Mouse (Mus musculus): ENCODE measurements around the gene Nol8.

Gene Nol8

GRCm38 (mm10) chr13:49652481-49653179, at the start of gene Nol8, which contains the start of gene Cenpp:
Gene Nol8 (plus strand): TSS chr13:49653078.
Gene Cenpp (minus strand): TSS chr13:49652785.
- peak; percentile 99 for DNase-seq (ENCODE audit: low spot score)

- no peak for DNase-seq (ENCODE audit: low spot score)
Observed at GRCm38 (mm10) chr13:49603603-49604002, 49.3 kb upstream of the Nol8 start.

DNA sequence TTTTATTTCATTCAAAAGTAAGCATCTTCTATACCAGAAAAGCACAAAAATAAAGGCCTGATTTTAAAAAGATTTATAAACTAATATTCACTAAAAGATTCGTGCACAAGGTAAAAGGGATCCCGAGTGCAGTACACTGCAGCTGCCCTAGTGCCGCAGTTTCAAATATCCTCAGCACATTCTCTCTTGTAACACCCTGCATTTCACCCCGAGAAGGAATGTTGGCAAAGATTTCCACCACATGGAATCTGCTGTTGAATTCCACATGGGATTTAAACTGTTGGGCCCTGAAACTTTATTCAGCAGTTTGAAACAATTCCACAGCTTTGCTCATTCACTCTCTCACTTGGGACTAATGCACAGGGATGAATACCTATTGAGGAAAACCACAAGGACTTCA, 45.2 kb upstream of the Nol8 start, which contains the start of gene Ogn:
TSS of gene Ogn (plus strand) at position 333 of the 400 bp plus-strand sequence.
- no peak for DNase-seq (ENCODE audit: low spot score)

DNA sequence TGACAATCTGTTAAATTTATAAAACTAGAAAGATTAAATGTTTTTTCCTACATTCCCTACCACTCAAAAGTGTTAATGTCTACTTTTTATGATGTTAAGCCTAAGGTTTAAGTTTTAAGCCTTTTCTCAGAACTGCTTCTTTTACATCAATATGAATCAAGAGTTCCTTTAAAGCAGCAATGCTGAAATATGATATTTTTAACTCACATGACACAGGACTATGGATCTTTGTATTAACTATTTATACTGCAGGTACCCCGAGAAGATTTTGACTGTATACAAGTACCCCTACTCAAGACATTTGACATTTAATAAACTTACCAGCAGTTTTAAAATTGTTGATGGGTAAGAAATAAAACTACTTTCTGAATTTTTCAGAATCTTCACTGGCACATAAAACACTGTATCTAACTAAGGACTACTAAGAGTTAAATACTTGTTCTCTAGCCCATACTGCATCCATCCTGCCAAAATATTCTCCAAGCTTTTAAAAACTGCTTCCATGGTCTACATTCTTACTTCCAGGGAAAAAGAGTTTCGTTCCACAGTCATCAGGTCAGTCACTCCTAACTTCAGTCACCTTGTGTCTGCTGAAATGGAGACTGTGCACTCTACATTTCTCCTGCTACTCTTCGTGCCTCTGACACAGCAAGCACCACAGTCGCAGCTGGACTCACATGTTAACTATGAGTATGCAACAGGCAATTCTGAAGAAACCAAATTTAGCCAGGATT, 44.1 kb upstream of the Nol8 start:
- DNase-seq (ENCODE audit: low spot score) = no peak

DNA sequence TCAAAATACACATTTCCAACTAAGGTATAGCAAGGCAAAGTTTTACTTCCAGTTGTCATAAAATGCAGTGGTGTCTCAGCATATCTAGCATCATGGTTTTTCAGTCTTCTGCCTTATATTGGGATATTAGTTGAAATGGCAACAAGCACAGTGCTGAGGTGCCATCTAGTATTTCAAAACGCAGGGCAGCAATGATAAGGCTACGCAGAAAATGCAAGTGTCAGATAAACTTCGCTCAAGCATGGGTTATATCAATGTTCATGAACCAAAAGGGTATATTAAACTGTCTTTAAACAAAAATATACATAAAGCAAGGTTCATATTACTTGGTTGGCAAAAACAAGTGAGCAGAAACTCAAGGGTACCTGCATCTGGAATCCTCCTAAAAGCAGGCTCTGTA, 35.9 kb upstream of the Nol8 start:
- DNase-seq (ENCODE audit: low spot score) = no peak

DNA sequence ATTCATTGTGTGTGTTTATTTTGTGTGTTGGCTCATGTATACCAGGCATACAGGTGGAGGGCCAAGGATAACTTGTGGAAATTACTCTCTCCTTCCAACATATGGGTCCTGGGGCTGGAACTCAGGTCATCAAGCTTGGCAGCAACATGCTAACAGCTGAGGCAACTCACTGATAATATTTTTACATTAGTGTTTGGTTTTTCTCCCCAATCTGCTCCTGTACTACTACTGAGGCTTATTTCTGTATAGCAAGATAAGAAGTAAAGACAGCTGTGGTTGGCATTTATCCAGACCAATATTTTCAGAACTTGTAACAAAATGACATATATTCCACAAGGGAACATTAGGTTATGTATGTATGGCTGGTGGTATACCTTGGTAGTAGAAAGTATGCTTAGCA, 34.5 kb upstream of the Nol8 start:
- no peak for DNase-seq (ENCODE audit: low spot score)

DNA sequence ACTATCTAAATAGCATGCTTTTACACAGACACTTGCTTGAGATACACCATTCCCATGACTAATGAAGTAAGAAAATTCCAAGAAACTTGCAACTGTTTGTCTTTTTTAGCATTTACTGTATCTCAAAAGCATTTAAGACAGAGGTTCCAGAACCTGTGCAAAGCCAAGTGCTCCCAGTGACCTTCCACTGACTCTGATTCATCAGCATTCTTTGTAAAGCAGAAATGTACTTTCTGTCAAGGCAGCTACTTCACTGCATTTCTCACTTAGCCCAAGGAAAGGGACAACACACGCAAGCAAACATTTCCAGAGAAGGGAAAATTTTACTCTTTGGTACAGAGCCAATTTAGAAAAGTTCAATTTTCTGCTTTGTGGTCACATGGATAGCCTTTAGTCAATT, 29.7 kb upstream of the Nol8 start:
- no peak for DNase-seq (ENCODE audit: low spot score)

- DNase-seq (ENCODE audit: low spot score) = no peak
Observed at GRCm38 (mm10) chr13:49628167-49628566, 24.7 kb upstream of the Nol8 start.

DNA sequence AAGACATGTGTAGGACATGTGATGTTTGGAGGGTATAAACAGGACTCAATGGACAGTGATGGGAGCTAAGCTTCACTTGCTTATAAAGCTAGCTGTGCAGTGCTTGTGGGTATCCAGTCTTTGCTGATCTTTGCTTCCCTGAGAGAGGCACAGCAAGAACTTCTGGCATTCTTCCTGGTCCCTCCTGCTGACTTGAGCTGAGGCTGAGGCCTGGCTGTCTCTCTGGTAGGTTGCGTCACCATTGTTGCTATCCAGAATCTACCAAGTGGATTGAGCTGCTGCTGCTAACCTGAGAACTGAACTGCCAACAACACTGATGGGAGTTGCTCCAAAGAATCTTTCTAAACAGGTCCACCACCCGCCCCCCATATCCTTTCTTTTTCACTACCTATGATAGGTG, 23.8 kb upstream of the Nol8 start:
- DNase-seq (ENCODE audit: low spot score) = no peak

- no peak for DNase-seq (ENCODE audit: low spot score)
Observed at GRCm38 (mm10) chr13:49639965-49640364, 12.9 kb upstream of the Nol8 start.

- no peak for DNase-seq (ENCODE audit: low spot score)
Observed at GRCm38 (mm10) chr13:49642650-49643049, 10.2 kb upstream of the Nol8 start.

GRCm38 (mm10) chr13:49643669-49644362, 9.1 kb upstream of the Nol8 start:
- DNase-seq (ENCODE audit: low spot score) = no peak

DNA sequence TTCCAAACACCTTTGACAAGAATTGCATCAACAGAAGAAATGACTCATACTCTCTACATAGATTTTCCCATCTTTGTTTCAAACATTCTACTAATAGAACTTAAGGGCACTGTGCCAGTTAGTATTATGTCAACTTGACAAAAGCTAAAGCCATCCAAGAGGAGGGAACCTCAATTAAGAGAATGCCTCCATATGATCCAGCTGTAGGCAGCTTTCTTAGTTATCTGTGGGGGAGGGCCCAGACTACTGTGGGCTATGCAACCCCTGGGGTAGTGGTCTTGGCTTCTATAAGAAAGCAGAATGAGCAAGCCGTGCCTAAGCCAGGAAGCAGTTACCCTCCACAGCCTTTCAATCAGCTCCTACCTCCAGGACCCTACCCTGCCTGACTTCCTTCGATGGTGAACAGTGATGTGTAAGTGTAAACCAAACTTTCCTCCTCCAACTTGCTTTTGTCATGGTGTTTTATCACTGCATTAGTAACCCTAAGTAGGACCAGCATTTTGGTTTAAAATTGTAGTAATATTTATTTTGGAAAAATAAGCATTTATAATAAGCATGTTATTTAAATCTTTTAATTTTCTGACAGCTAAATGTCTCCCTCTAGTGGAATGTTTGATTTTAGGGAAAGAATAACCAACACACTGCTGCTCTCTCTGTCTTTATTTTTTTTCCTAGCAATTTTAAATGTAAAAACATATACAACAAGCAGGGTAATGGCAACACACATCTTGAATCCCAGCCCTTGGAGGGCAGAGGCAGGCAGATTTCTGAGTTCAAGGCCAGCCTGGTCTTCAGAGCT, 7.9 kb upstream of the Nol8 start:
- DNase-seq (ENCODE audit: low spot score) = no peak

- no peak for DNase-seq (ENCODE audit: low spot score)
Observed at GRCm38 (mm10) chr13:49646019-49646418, 6.9 kb upstream of the Nol8 start.

DNA sequence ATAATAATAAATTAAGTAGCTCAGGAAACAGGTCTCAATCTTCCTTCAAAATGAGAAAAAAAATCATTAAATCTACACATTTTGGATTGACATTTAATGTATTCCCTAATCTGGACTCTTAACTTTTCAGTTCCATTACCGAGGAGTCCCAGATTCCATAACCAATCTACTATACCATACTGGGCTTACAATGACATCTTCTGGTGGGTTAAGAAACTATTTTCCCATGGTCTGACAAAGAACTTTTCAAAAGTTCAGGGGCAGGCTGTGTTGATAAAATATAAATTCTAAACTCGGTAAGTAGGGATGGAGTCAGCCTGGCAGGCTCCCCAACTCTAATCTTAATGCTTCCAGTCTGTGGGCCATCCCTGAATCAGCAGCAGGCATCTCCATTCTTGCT, 1.7 kb upstream of the Nol8 start:
- no peak for DNase-seq (ENCODE audit: low spot score)

DNA sequence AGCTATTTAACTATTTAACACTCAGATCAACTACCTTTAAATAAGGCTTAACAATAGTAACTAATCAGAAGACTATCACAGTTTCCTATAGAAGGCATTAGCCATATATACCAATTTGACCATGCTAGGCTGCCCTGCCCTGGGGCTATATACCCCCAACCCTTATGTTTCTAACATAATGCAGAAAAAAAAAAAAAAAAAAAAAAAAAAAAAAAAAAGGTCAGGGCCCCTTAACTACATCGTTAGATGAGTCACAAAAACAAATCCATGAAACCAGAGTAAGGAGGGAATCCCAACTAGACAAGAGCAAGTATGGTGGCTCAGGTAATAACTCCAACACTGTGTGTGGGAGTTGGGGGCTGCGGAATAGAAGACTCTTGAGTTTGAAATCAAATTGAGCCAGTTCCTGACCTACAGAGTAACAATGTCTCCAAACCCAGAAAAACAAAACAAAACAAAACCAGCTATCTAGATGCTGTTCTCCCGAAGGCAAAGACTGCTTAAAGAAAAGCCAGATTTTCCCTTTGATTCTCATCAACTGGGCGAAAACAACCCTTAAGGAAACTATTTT, 1.0 kb upstream of the Nol8 start:
- no peak for DNase-seq (ENCODE audit: low spot score)

GRCm38 (mm10) chr13:49653180-49653541, 283 bp downstream of the Nol8 start:
- no peak for DNase-seq (ENCODE audit: low spot score)

- DNase-seq (ENCODE audit: low spot score) = no peak
Observed at GRCm38 (mm10) chr13:49677793-49678192, 24.9 kb downstream of the Nol8 start.

DNA sequence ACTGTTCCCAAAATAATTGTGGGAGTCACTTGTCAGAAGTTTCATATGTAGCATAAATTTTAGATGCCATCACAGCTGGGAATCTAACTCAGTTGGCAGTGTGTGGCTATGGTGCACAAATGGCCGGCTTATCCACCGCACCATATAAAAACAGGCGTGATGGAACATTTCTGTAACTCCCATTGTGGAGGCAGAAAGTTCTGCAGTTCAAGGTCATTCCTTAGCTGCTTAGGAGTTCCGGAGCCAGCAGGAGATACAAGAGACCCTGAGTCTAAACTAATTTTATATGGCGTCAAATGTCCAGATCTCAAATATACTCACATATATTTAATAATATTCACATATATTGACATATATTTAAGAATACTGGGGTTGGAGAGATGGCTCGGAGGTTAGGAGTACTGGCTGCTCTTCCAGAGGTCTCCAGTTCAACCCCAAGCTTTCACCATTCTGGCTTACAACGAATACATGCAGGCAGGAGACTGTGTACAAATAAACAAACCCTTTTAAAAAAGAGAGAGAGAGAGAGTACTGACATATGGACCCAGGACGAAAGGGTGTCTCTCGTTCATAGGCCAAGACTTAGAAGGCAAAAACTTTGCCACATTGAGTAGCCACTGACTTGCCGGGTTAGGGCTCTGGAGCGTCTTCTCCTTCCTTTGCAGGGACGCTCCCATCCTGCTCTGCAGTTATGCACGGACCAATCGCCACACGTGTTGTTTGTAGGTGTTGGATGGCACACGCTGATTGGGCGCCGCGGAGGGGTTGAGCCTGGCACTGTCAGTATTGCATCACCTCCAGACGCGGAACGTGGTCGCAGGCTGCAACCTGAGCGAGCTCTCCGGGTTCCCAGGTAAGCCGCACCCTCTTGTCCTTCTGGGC, 28.7 kb downstream of the Nol8 start, which contains the start of gene Iars:
TSS of gene Iars (plus strand) at position 750 of the 882 bp plus-strand sequence.
- peak; percentile 98 for DNase-seq (ENCODE audit: low spot score)

- DNase-seq (ENCODE audit: low spot score) = no peak
Observed at GRCm38 (mm10) chr13:49682233-49682846, 29.5 kb downstream of the Nol8 start.

Data from T-cell, adult 2 months (primary cell).